Mouse (Mus musculus): ENCODE measurements around the gene Ppm1l.

DNA sequence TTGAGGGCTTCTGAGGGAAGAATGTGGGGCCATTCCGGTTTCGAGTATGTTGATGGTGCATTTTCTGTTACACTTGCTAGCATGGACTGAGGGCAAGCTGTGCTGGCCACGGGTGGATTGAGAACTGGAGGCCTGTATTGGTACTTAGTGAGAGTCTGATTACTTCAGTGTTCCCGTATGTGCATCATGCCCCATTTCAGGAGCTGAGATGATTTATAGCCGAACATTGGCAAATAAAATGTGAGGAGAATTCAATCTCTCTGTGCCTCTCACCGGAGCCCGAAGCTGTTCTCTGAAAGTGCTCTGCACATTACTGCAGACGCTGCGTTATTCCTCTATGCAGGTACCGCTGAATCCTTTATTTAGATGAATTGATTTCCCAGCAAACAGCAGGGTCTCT lies 116.9 kb downstream of the Ppm1l start:
- TF ChIP-seq GATA1 (IDR thresholded peaks at IDR 0.05; ENCODE audit: borderline replicate concordance, low read length) (no peak), FLI1 (IDR thresholded peaks at IDR 0.05; ENCODE audit: low read length) (no peak)

Data from megakaryocyte, embryonic 14.5 days (primary cell).